Mouse (Mus musculus) cerebellum, postnatal 4 days (tissue): ENCODE data around the gene Rassf1.

Source experiments
- DNase-seq, 2 experiments: peaks; one replicate each; pipeline ENCODE4 v3.0.0; 2022; ENCODE audit warnings: low spot score in 2 of 2, mixed read lengths in 1 of 2

The Rassf1 gene

DNA sequence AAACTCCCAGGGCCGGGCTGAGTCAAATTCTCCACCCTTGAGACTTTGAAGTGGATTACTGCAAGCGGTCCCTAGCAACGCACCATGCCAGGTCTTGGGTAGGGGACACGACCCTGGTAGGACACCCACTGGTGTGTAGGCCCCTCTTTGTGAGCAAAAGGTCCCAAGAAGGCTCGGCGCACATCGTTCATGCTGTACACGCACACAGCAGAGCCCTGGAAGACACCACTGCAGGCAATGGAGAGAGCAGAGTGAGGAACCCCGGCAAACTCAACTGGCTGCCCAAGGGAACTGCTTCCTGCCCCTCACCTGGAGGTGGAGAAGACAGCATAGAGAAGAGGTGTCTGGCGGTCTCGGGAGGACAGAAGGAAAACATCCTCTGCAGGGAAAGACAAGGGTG lies 49.9 kb downstream of the Rassf1 start:
- no peak for DNase-seq

DNA sequence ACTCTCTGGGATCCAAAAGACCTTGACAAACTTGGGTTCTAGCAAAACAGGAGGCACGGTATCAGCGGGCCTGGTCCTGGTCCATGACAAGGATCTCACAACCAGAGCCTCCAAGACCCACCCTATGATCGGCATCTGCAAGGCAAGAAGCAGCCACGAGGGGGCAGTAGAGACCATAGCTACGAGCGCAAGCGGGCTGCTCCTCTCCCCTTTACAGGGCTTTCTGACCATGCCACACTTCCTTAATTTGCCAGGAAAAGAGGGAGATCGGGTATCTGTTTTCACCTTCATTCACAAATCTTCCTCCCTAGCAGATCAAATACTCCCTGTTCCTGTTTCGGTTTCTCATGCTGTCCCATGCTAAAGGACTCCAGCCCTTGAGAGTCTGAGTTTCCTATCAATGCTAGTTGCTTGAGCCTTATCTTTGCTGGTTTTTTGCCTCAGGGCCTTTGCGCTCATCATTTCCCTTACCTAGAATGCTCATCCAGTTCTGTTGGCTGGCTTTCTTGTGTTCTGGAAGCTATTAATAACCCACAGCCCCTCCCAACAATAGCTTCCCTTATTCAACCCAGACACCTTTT lies 50.8 kb downstream of the Rassf1 start:
- peak; percentile 98 to 99 for DNase-seq

DNA sequence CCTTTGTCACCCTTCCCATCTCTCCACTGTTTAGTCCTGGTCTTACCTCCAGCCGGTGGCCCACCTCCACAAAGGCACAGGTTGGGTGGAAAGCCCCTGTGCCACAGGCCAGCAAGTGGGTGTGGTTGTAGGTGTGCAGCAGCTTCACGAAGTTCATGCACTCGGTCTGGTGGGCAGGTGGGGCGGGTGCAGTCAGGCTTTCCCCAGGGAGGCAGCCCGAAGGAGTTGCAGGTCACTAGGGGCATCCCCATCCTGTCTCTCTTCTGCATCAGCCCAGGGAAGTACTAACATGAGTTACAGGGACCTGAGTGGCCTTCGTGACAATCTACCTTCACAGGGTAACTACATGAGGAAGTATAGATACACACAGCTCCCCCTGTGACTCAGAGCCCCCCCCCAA lies 51.9 kb downstream of the Rassf1 start:
- no peak for DNase-seq

DNA sequence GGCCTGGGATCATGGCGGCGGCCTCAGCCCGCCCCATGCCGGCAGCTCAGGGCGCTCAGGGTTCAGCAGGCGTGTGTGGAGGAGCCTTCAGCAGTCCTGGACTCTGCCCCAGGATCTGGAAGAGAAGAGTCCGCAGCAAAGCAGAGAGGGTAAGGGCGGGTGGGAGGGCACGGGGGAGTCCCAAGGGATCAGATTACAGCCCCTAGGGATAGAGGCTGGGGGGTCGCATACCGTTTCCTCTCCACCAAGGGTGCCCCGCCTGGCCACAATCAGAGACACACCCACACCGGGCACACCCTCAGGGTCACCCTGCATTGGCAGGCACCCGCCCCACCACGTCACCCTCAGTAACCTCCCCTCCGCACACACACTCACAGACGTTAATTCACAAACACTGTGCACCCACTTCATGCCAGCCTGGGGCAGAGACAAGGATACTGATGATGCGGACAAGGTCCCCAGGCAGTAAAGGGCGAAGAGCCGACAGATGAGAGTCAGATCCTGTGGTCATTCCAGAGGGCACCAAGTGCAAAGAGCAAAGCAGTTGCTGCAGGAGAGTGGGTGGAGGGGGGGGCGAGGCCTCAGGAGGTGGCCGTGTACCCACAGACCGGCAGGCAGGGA lies 53.8 kb downstream of the Rassf1 start:
- DNase-seq: no peak

DNA sequence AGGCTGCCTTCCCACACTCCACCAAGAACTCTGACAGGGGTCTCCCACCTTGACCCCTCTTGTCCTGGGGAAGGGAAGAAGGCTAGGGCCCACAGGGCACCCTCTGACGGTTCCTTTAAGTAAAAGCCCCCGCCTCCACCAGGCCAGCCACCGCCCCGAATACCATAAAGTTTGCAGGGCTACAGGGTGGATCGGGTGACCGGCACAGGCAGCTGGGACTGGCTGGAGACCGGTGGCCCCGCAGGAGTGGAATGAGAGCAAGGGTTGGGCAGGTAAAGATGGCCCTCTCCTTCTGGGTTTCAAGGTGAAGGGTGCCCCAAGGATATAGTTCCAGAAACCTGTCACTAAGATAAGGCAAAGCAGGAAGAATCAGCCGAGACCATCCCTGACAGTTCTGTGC lies 55.2 kb downstream of the Rassf1 start:
- no peak for DNase-seq

DNA sequence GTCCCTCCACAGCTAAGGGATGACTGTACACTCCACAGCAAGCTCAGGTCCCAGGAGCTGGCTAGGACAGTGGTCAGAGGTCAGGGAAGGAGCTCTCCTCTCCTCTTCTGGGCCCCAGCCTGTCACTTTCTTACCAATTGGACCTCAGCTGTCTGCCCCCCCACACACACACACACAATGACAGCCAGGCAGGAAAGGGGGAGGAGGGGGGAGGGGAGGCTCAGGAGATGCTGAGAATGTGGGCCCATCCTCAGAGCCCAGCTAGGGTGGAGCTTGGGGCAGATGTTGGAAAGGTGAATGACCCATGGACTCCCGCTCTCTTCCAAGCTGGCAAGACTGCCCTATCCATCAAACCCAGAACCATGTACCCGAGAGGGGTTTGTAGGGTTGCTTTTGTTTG lies 55.7 kb downstream of the Rassf1 start:
- DNase-seq: no peak

DNA sequence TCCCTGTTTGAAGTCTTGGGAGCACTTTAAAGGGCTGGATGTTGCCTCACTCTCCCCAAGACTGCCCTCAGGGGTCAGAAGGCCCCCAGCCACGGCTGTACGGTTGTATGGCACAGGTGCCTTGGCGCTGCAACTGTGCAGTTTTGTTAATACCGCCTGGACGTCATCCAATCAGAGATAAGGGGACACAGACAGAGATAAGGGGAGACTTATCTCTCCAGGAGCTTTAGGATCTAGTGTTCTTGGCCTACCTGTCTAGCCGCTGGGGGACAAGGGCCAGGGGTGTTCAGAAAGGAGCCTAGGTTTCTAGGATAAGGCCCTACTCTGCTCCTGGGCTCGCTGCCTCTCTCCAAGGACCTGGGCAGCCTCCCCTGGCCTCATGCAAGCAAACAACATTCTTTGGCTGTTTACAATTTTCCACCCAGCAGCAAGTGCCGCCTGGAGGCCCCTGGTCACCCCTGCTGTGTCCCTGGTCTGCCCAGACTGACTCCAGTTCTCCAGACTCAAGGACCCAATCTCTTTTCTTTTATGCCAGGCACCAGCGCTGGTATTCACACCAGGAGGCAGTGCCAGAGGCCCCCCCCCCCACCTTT lies 56.4 kb downstream of the Rassf1 start:
- no peak for DNase-seq

DNA sequence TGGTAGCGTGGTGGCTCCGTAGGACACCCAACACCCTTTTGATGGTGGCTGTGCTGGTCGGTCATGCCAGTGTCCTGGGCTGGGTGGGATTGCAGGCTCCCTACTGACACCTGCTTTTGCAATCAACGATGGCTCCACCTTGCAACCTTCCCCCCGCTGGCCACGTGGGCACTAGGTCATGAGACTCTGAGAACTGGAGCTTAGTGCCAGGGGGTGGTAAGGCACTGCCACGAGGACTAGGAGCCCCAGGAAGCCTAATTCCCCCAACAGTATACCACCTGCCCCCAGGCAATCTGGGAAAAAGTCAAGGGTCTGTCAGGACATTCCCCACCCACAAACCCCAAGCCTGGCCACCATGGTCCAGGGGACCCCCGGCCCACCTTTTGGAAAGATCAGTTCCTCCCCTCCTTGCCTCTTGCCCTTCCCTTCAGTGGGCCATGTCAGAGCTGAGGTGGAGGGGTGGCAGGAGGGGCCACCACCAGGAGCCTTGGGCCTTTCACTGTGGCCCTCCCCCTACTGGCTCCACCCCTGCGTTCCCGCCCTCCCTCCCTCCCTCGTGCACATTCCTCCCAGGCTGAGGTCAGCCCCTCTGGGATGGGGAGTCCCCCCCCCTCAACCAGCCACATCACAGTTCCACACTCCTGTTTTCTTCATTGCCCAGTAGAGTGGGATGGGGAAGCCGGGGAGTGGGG lies 57.5 kb downstream of the Rassf1 start, which contains the start of gene Sema3b:
Gene Sema3b (minus strand): TSS at position 489 of the 692 bp plus-strand sequence.
- DNase-seq: no peak

DNA sequence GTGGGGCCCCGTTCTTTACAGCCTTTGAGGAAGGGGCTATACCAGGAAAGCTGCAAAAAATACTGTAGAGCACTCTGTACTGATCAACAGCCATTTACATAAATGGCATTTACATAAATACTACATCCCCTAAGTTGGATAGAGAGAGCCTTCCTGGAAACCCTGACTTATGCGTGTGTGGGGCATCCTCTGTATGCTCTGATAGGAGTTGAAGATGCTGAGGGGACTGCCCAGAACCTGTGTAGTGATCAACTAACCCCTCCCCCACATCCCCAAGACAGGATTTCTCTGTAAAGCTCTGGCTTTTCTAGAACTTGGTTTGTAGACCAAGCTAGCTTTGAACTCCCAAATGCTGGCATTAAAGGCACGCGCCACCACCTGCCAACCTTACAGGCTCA lies 58.1 kb downstream of the Rassf1 start:
- DNase-seq: no peak

DNA sequence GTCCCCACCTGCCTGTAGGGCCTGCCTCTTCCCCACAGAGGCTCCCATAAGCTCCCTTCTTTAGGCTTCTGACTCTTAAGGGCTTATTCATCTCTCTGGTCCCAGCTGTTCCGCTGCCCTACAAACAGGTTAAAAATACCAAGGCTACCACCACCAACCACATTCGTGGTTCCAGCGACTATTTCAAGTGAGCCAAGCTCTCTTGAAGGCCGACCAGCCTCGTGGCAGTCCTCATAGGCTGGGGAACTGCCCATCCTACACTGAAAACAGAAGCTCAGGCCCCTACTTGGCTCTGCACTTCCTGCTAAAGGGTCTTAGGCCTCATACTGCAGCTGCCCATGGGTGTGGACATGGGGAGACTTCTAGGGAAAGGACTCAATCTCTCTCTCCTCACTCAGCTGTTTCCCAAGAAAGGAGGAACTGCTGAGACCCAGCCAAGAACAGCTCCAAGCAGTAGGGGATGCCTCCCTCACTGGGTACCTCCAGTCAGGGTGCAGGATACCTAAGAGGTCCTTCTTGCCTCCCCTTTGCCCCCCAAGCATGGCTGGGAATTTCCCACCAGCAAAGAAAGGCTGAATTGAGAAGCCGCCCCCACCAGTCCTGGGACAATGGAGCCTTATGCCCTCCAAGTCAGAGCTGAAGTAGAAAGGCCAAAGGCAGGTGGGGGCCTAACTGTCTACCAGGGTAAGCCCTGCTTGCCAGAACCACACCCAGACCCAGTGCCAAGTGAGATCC lies 60.3 kb downstream of the Rassf1 start:
- no peak for DNase-seq
